Mouse (Mus musculus) embryonic facial prominence, embryonic 15.5 days (tissue): ENCODE results near the gene Fam98a. TPM values are rescaled to one million over a fixed set of nuclear protein-coding genes. Genes with fewer than 3 reads are reported as not detected.

ENCODE experiments used
- polyA plus RNA-seq: library from polyadenylated mRNA; unstranded; fragments of >200 nt; fragmentation: Nextera tagmentation; extraction: Ambion mirVana; gene quantifications from 2 replicates; pipeline ENCODE4 v1.2.1, GENCODE M21; 2015

Fam98a gene
- polyA plus RNA-seq, 1 experiment from 2014 or later: 26.5 TPM

Other genes with a start within 250 kb of the Fam98a start
- gene Rasgrp3, start 116.0 kb downstream of the Fam98a start, polyA plus RNA-seq: 10.8 and 12.0 TPM in 2 replicates